Mouse (Mus musculus) cortical plate, adult 2 months (tissue): ENCODE data around the gene Exosc6. TPM values are rescaled to one million over a fixed set of nuclear protein-coding genes. Genes with fewer than 3 reads are reported as not detected.
"Not testable (repeated sequence)": the region's sequence is repeated elsewhere in the genome, so short reads cannot be mapped to it uniquely, and the experiment has no call there.

Experiments
- H3K27ac ChIP-seq: fragments of 200-500 bp; 2 replicates; pipeline ENCODE4 v1.5.1; 2012; ENCODE audit warnings: low read length, control low read depth, inconsistent platforms; ENCODE audit not compliant: insufficient read depth
- H3K4me1 ChIP-seq: fragments of 200-500 bp; 2 replicates; pipeline ENCODE4 v1.6.1; 2011; ENCODE audit warnings: low read length; ENCODE audit not compliant: control insufficient read depth, insufficient read depth
- H3K4me3 ChIP-seq: fragments of 200-500 bp; 2 replicates; pipeline ENCODE4 v1.5.1; 2011; ENCODE audit warnings: mild to moderate bottlenecking, low read length, control low read depth; ENCODE audit not compliant: insufficient read depth
- CTCF ChIP-seq: fragments of 200-500 bp; IDR thresholded peaks from 2 replicates; pipeline ENCODE4 v1.5.1; 2011; ENCODE audit warnings: mild to moderate bottlenecking, control low read depth, low read length; ENCODE audit not compliant: insufficient read depth; ENCODE audit errors: extremely low read depth
- POLR2A ChIP-seq: fragments of 200-500 bp; IDR thresholded peaks from 2 replicates; pipeline ENCODE4 v1.6.1; 2011; ENCODE audit warnings: mild to moderate bottlenecking, low read length, control low read depth; ENCODE audit not compliant: insufficient read depth; ENCODE audit errors: extremely low read depth
- polyA plus RNA-seq: library from polyadenylated mRNA; depleted of rRNA; stranded (reverse); fragments of >200 nt; gene quantifications from 2 replicates; pipeline ENCODE4 v1.2.3, GENCODE M21; 2012

Exosc6 gene
- polyA plus RNA-seq, 1 experiment, result not detected

GRCm38 (mm10) chr8:111058946-111059572 lies 2.9 kb downstream of the Exosc6 start:
- Histone ChIP-seq H3K27ac (no peak overlapping the region), H3K4me3 (no peak overlapping the region)
- TF ChIP-seq POLR2A (no peak), CTCF (no peak)

DNA sequence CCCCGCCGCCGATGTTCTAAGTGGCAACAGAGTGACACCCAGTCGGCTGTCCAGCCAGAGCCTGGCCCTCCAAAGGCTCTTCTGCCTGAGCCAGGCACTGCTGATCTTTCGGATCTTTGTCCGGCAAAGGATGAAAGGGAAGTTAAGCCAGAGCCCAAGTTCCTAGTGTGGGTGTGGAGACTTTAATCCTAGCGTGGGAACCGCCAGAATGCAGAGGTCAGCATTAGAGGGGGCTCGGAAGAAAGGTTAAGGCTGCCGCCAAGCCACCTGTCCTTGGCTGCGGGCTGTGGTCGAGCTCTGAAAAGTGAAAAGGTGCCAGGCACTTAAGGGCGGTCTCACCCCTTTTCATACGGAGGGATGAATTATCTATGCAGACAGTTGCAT lies 5.5 kb downstream of the Exosc6 start:
- no peak overlapping the region for H3K27ac ChIP-seq
- no peak for TF ChIP-seq CTCF
- TF ChIP-seq POLR2A, result no peak
- no peaks in the 10 kb centered on the region for H3K4me1 ChIP-seq
- H3K4me3 ChIP-seq, result peak overlapping the region; percentile 80

More at GRCm38 (mm10) chr8:111058946-111059572, 2.9 kb downstream of the Exosc6 start:
- no peaks in the 10 kb centered on the region for H3K4me1 ChIP-seq

DNA sequence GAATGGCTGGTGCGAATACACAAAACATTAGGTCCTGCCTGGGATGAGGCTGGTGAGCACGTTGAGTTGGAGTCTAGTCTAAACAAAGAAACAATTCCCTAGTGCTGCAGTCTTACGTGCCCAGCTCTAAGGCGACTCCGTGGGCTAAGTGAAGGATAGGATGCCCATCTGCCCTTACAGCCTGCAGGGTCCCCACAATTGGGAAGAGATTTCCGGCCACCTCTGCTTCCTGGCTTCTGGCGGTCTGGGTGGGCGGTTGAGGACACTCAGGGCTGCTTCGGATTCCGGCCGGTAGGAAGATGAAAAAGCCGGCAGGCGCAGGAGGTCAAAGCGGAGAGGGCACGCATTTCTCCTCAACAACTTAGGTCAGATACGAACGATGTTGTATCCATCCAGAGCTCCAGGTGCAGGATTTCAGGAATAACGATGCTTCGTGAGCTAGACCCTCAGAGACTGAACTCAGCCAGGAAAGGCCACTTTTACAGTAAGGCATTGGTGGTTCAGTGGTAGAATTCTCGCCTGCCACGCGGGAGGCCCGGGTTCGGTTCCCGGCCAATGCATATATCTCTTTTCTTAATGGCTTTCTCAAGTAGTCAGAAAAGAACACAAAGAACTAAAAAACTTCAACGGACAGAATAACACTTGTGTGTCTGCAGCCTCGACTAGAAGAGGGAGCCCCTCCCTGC lies 6.1 kb downstream of the Exosc6 start:
- TF ChIP-seq POLR2A (no peak), CTCF (no peak)
- Histone ChIP-seq H3K4me3 (peak overlapping the region; percentile 80), H3K27ac (no peak overlapping the region), H3K4me1 (no peaks in the 10 kb centered on the region)

DNA sequence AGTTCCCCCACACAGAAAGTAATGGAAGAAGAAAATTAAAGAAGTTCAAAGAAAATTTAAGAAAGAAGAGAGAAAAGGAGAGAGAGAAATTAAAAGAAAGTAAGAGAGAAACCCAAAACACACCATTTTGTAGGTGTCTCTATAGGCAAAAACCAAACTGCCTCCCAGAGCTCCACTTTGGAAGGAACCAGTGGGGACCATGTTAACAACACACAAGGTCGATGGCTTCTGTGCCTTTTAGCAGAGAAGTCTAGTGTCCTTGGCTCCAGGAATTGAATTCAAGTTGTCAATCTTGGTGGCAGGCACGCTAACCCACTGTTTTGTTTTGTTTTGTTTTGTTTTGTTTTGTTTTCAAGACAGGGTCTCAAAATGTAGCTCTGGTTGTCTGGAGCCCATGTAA lies 6.8 kb downstream of the Exosc6 start:
- TF ChIP-seq CTCF (no peak), POLR2A (no peak)
- Histone ChIP-seq H3K4me3 (no peak overlapping the region), H3K4me1 (no peaks in the 10 kb centered on the region), H3K27ac (no peak overlapping the region)

DNA sequence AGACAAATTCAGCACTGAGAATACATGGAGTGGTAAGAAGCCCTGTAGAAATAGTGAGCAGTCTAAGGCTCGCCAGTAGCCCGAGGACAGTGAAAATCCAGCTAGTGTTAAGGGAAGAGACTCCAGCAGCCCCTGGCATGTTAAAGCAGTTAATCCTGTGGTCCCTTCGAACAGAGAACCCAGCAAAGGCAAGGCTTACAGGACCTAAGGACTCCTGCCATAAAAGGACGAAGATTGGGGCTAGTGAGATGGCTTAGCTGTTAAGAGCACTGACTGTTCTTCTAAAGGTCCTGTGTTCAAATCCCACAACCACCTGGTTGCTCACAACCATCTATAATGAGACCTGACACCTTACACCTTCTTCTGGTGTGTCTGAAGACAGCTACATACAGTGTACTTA lies 10.2 kb downstream of the Exosc6 start:
- Histone ChIP-seq H3K4me3 (no peak overlapping the region), H3K27ac (no peak overlapping the region), H3K4me1 (no peaks in the 10 kb centered on the region)
- TF ChIP-seq POLR2A, result no peak
- no peak for TF ChIP-seq CTCF

DNA sequence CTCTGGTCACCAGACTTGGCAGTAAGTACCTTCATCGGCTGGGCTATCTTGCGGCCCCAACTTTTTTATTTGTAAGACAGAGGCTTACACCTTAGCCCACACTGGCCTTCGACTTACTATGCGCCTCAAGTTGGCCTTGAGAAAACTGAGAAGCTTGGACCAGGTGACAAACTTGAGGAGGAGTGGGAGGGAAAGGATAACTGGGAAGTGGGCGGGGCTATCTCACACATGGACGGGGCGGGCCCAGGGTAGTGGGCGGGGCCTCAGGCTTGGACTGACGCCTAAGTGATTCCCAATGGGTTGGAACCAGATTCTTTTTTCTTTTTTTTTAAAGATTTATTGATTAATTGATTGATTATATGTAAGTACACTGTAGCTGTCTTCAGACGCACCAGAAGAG lies 11.3 kb downstream of the Exosc6 start:
- no peaks in the 10 kb centered on the region for H3K4me1 ChIP-seq
- no peak overlapping the region for H3K27ac ChIP-seq
- TF ChIP-seq CTCF (no peak), POLR2A (no peak)
- H3K4me3 ChIP-seq, result no peak overlapping the region

GRCm38 (mm10) chr8:111068660-111069059 lies 12.5 kb downstream of the Exosc6 start:
- not testable (repeated sequence) for H3K27ac ChIP-seq, H3K4me3 ChIP-seq, H3K4me1 ChIP-seq

DNA sequence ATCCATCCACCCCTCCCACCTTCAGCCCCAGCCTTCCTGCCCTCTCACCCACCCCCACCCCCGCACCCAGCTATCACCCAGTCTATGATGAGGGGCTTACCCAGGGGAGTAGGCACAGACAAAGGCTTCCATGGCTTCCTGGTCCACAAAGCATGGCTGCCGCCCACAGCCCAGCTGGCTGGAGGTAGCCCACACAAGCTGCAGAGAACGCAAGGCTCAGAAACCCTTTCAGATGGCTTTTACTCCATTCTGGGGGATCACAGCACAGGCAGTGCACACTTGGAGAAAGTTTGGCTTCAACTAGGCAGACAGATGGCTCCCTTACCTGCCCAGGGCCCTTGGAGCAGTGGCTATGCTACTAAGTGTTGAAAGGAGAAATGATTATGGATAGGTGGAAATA lies 19.8 kb downstream of the Exosc6 start:
- Histone ChIP-seq H3K4me3 (no peak overlapping the region), H3K27ac (no peak overlapping the region), H3K4me1 (peaks cover 4% of the 10 kb centered on the region; the same call in 1 of the 2 replicates)
- TF ChIP-seq POLR2A (no peak), CTCF (no peak)

DNA sequence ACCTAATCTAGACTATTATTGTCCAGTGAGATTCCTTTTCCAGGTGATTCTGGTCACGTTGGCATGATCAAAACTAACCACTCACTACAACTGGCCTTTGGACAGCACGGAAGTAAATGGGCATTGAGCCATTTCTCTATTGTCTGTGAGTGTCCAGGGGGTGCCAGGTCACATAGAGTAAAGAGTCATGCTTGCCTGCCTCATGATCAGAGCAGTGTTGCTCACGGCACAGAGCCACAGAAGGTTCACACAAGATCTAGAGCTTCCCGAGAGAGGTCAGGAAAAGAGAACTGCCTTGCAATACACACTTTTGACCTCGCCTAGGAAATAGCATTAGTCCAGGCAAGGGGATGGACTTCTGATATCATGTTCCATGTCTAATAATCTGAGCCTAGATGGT lies 23.3 kb downstream of the Exosc6 start:
- Histone ChIP-seq H3K4me1 (peaks cover 4% of the 10 kb centered on the region; the same call in 1 of the 2 replicates), H3K4me3 (no peak overlapping the region), H3K27ac (no peak overlapping the region)
- TF ChIP-seq POLR2A, result no peak

GRCm38 (mm10) chr8:111079861-111080271 lies 23.7 kb downstream of the Exosc6 start:
- no peak overlapping the region for H3K27ac ChIP-seq
- TF ChIP-seq CTCF, result no peak
- no peak for TF ChIP-seq POLR2A

More at GRCm38 (mm10) chr8:111079861-111080271, 23.7 kb downstream of the Exosc6 start:
- peaks cover 4% of the 10 kb centered on the region; the same call in 1 of the 2 replicates for H3K4me1 ChIP-seq
- no peak overlapping the region for H3K4me3 ChIP-seq
